Mouse (Mus musculus) lung, postnatal 14 days (tissue): ENCODE results near the gene Mgat5b.
A peak's percentile ranks its signal among the peaks of the same experiment; 100 is the strongest.
"Not testable (repeated sequence)": the region's sequence is repeated elsewhere in the genome, so short reads cannot be mapped to it uniquely, and the experiment has no call there.

ENCODE experiments used
- DNase-seq: peaks from one replicate; pipeline ENCODE4 v3.0.0; 2021

Gene Mgat5b

GRCm38 (mm10) chr11:116918323-116919185 is at the start of gene Mgat5b:
Mgat5b (plus strand) TSS chr11:116918863.
- peak; percentile 87 for DNase-seq

GRCm38 (mm10) chr11:116869223-116869622 is 49.4 kb upstream of the Mgat5b start:
- no peak for DNase-seq

- DNase-seq: no peak
Measured at GRCm38 (mm10) chr11:116869641-116870040, 49.0 kb upstream of the Mgat5b start.

- DNase-seq: no peak
Measured at GRCm38 (mm10) chr11:116871538-116871937, 47.1 kb upstream of the Mgat5b start.

- DNase-seq: no peak
Measured at GRCm38 (mm10) chr11:116873987-116874386, 44.7 kb upstream of the Mgat5b start.

GRCm38 (mm10) chr11:116878454-116878853 is 40.2 kb upstream of the Mgat5b start:
- DNase-seq: no peak

GRCm38 (mm10) chr11:116880839-116881238 is 37.8 kb upstream of the Mgat5b start:
- DNase-seq: no peak

- DNase-seq: no peak
Measured at GRCm38 (mm10) chr11:116881440-116881839, 37.2 kb upstream of the Mgat5b start.

GRCm38 (mm10) chr11:116882446-116882845 is 36.2 kb upstream of the Mgat5b start:
- DNase-seq: no peak

GRCm38 (mm10) chr11:116884061-116884460 is 34.6 kb upstream of the Mgat5b start:
- no peak for DNase-seq

- DNase-seq: peak; percentile 82
Measured at GRCm38 (mm10) chr11:116885275-116886151, 33.1 kb upstream of the Mgat5b start.

GRCm38 (mm10) chr11:116887136-116887535 is 31.5 kb upstream of the Mgat5b start:
- no peak for DNase-seq

GRCm38 (mm10) chr11:116893532-116894442 is 24.9 kb upstream of the Mgat5b start:
- no peak for DNase-seq

- no peak for DNase-seq
Measured at GRCm38 (mm10) chr11:116895402-116895801, 23.3 kb upstream of the Mgat5b start.

- no peak for DNase-seq
Measured at GRCm38 (mm10) chr11:116899247-116899646, 19.4 kb upstream of the Mgat5b start.

GRCm38 (mm10) chr11:116902588-116902987 is 16.1 kb upstream of the Mgat5b start:
- DNase-seq: not testable (repeated sequence)

- no peak for DNase-seq
Measured at GRCm38 (mm10) chr11:116905741-116906456, 12.8 kb upstream of the Mgat5b start.

GRCm38 (mm10) chr11:116913573-116913972 is 5.1 kb upstream of the Mgat5b start:
- DNase-seq: no peak

GRCm38 (mm10) chr11:116914267-116914885 is 4.3 kb upstream of the Mgat5b start:
- no peak for DNase-seq

GRCm38 (mm10) chr11:116915241-116915640 is 3.4 kb upstream of the Mgat5b start:
- DNase-seq: no peak

GRCm38 (mm10) chr11:116917361-116917760 is 1.3 kb upstream of the Mgat5b start:
- no peak for DNase-seq
